Mouse (Mus musculus): Measurements from ENCODE around the gene Nav2. TPM values are rescaled to one million over a fixed set of nuclear protein-coding genes. Genes with fewer than 3 reads are reported as not detected.

Gene Nav2
- polyA plus RNA-seq, 1 experiment from 2014 or later: 22.4 TPM

GRCm38 (mm10) chr7:49018478-49018914, 110.0 kb downstream of the Nav2 start:
- no peaks in the 10 kb centered on the region for H3K4me1 ChIP-seq (ENCODE audit: insufficient read depth, low read depth, low read length)
- no peak overlapping the region for H3K4me2 ChIP-seq (replicated peaks; ENCODE audit: low read depth, low read length)
- H3K9ac ChIP-seq (replicated peaks; ENCODE audit: low read depth): no peak overlapping the region
- no peak for DNase-seq (ENCODE audit: low spot score)
- no peak for ATAC-seq
- H3K36me3 ChIP-seq (ENCODE audit: insufficient read depth, low read length): no peaks in the 10 kb centered on the region
- H3K27ac ChIP-seq (ENCODE audit: low read length): no peak overlapping the region
- TF ChIP-seq CTCF (IDR thresholded peaks at IDR 0.05) (no peak), EP300 (IDR thresholded peaks at IDR 0.05) (no peak)
- 32% methylated on average over 7 of the region's 7 CpGs for WGBS
- H3K4me3 ChIP-seq (ENCODE audit: low read depth, low read length): no peak overlapping the region
- H3K9me3 ChIP-seq (ENCODE audit: low read length): no peaks in the 10 kb centered on the region
- no peaks in the 10 kb centered on the region for H3K27me3 ChIP-seq (replicated peaks; ENCODE audit: insufficient read depth, low read length)

GRCm38 (mm10) chr7:49025026-49025815, 116.7 kb downstream of the Nav2 start:
- no peak for DNase-seq (ENCODE audit: low spot score)
- H3K4me1 ChIP-seq (ENCODE audit: insufficient read depth, low read depth, low read length): no peaks in the 10 kb centered on the region
- ATAC-seq: no peak
- no peak overlapping the region for H3K9ac ChIP-seq (replicated peaks; ENCODE audit: low read depth)
- no peaks in the 10 kb centered on the region for H3K9me3 ChIP-seq (ENCODE audit: low read length)
- WGBS: 63% methylated on average over 8 of the region's 8 CpGs
- no peak overlapping the region for H3K4me3 ChIP-seq (ENCODE audit: low read depth, low read length)
- TF ChIP-seq EP300 (IDR thresholded peaks at IDR 0.05): no peak
- no peak for TF ChIP-seq CTCF (IDR thresholded peaks at IDR 0.05)
- H3K4me2 ChIP-seq (replicated peaks; ENCODE audit: low read depth, low read length): no peak overlapping the region
- H3K27me3 ChIP-seq (replicated peaks; ENCODE audit: insufficient read depth, low read length): no peaks in the 10 kb centered on the region
- H3K27ac ChIP-seq (ENCODE audit: low read length): no peak overlapping the region
- no peaks in the 10 kb centered on the region for H3K36me3 ChIP-seq (ENCODE audit: insufficient read depth, low read length)

GRCm38 (mm10) chr7:49025991-49026390, 117.5 kb downstream of the Nav2 start:
- Histone ChIP-seq H3K4me1 (ENCODE audit: insufficient read depth, low read depth, low read length) (no peaks in the 10 kb centered on the region), H3K27ac (ENCODE audit: low read length) (peak overlapping the region; percentile 0; the same call in 1 of the 2 replicates), H3K27me3 (replicated peaks; ENCODE audit: insufficient read depth, low read length) (no peaks in the 10 kb centered on the region), H3K36me3 (ENCODE audit: insufficient read depth, low read length) (no peaks in the 10 kb centered on the region), H3K9ac (replicated peaks; ENCODE audit: low read depth) (no peak overlapping the region), H3K4me2 (replicated peaks; ENCODE audit: low read depth, low read length) (no peak overlapping the region), H3K4me3 (ENCODE audit: low read depth, low read length) (no peak overlapping the region), H3K9me3 (ENCODE audit: low read length) (no peaks in the 10 kb centered on the region)
- TF ChIP-seq CTCF (IDR thresholded peaks at IDR 0.05) (no peak), EP300 (IDR thresholded peaks at IDR 0.05) (no peak)
- ATAC-seq (peak; percentile 32; the same call in 1 of the 2 replicates), DNase-seq (ENCODE audit: low spot score) (peak; percentile 48)
- 70% methylated on average over 3 of the region's 3 CpGs for WGBS

- ATAC-seq: peak; percentile 87
- Histone ChIP-seq H3K9me3 (ENCODE audit: low read length) (no peaks in the 10 kb centered on the region), H3K4me2 (replicated peaks; ENCODE audit: low read depth, low read length) (no peak overlapping the region), H3K4me3 (ENCODE audit: low read depth, low read length) (no peak overlapping the region), H3K4me1 (ENCODE audit: insufficient read depth, low read depth, low read length) (no peaks in the 10 kb centered on the region), H3K36me3 (ENCODE audit: insufficient read depth, low read length) (no peaks in the 10 kb centered on the region), H3K9ac (replicated peaks; ENCODE audit: low read depth) (no peak overlapping the region), H3K27ac (ENCODE audit: low read length) (0 out of 2 replicates have a peak overlapping the region, but pooled peaks have one; percentile 0), H3K27me3 (replicated peaks; ENCODE audit: insufficient read depth, low read length) (no peaks in the 10 kb centered on the region)
- peak; percentile 76 for DNase-seq (ENCODE audit: low spot score)
- no peak for TF ChIP-seq CTCF (IDR thresholded peaks at IDR 0.05)
- no peak for TF ChIP-seq EP300 (IDR thresholded peaks at IDR 0.05)
- WGBS: 48% methylated on average over 5 of the region's 5 CpGs
Measured at GRCm38 (mm10) chr7:49026466-49026865, 118.0 kb downstream of the Nav2 start.

GRCm38 (mm10) chr7:49029282-49030012, 120.9 kb downstream of the Nav2 start:
- Histone ChIP-seq H3K27ac (ENCODE audit: low read length) (no peak overlapping the region), H3K4me2 (replicated peaks; ENCODE audit: low read depth, low read length) (no peak overlapping the region), H3K9ac (replicated peaks; ENCODE audit: low read depth) (no peak overlapping the region), H3K36me3 (ENCODE audit: insufficient read depth, low read length) (no peaks in the 10 kb centered on the region), H3K9me3 (ENCODE audit: low read length) (no peaks in the 10 kb centered on the region), H3K4me3 (ENCODE audit: low read depth, low read length) (no peak overlapping the region), H3K4me1 (ENCODE audit: insufficient read depth, low read depth, low read length) (no peaks in the 10 kb centered on the region), H3K27me3 (replicated peaks; ENCODE audit: insufficient read depth, low read length) (no peaks in the 10 kb centered on the region)
- DNase-seq (ENCODE audit: low spot score): no peak
- ATAC-seq: no peak
- WGBS: 37% methylated on average over 10 of the region's 10 CpGs
- no peak for TF ChIP-seq EP300 (IDR thresholded peaks at IDR 0.05)
- TF ChIP-seq CTCF (IDR thresholded peaks at IDR 0.05): no peak

- Histone ChIP-seq H3K4me2 (replicated peaks; ENCODE audit: low read depth, low read length) (no peak overlapping the region), H3K27me3 (replicated peaks; ENCODE audit: insufficient read depth, low read length) (no peaks in the 10 kb centered on the region), H3K4me3 (ENCODE audit: low read depth, low read length) (no peak overlapping the region), H3K36me3 (ENCODE audit: insufficient read depth, low read length) (no peaks in the 10 kb centered on the region), H3K9ac (replicated peaks; ENCODE audit: low read depth) (no peak overlapping the region), H3K4me1 (ENCODE audit: insufficient read depth, low read depth, low read length) (no peaks in the 10 kb centered on the region), H3K9me3 (ENCODE audit: low read length) (no peaks in the 10 kb centered on the region), H3K27ac (ENCODE audit: low read length) (no peak overlapping the region)
- ATAC-seq (no peak), DNase-seq (ENCODE audit: low spot score) (no peak)
- no peak for TF ChIP-seq EP300 (IDR thresholded peaks at IDR 0.05)
- no peak for TF ChIP-seq CTCF (IDR thresholded peaks at IDR 0.05)
- WGBS: 61% methylated on average over 4 of the region's 4 CpGs
Measured at GRCm38 (mm10) chr7:49032216-49032615, 123.7 kb downstream of the Nav2 start.

Measured in lung, postnatal 0 days (tissue).